Mouse (Mus musculus) liver, embryonic 14.5 days (tissue): ENCODE data around the gene Ezr. TPM values are rescaled to one million over a fixed set of nuclear protein-coding genes. Genes with fewer than 3 reads are reported as not detected.
"Not testable (repeated sequence)": the region's sequence is repeated elsewhere in the genome, so short reads cannot be mapped to it uniquely, and the experiment has no call there.

Source experiments
- ATAC-seq: fragments of 200-750 bp; cut with Nextera tagmentation; 2 replicates; pipeline ENCODE4 v1.8.0; 2017; ENCODE audit warnings: moderate number of reproducible peaks, mild to moderate bottlenecking, moderate library complexity; ENCODE audit not compliant: insufficient read depth
- DNase-seq, 3 experiments: peaks; one replicate each; pipeline ENCODE4 v3.0.0-alpha.2; 2012 to 2013; ENCODE audit warnings: low read depth in 3 of 3, low spot score in 3 of 3
- H3K27ac ChIP-seq: fragments of 300-500 bp; sonication (generic); 2 replicates; pipeline ENCODE4 v1.5.1; 2014; ENCODE audit warnings: moderate library complexity, mild to moderate bottlenecking, control low read depth, inconsistent platforms
- H3K27me3 ChIP-seq: fragments of 300-500 bp; sonication (generic); 2 replicates; pipeline ENCODE4 v1.6.1; 2014; ENCODE audit warnings: mild to moderate bottlenecking, low read length, moderate library complexity; ENCODE audit not compliant: control insufficient read depth, insufficient read depth
- H3K36me3 ChIP-seq: fragments of 300-500 bp; sonication (generic); replicated peaks from 2 replicates; pipeline ENCODE4 v1.6.1; 2014; ENCODE audit warnings: low read depth; ENCODE audit not compliant: control insufficient read depth, insufficient read depth
- H3K4me1 ChIP-seq, 2 experiments: fragments of 200-500 bp in 1 of 2; fragments of 300-500 bp in 1 of 2; sonication (generic) in 1 of 2; replicated peaks; 2 replicates each; pipeline ENCODE4 v1.6.1; 2012 to 2014; ENCODE audit warnings: antibody characterized with exemption in 1 of 2, inconsistent platforms in 1 of 2, low read length in 1 of 2; ENCODE audit not compliant: control insufficient read depth in 2 of 2, insufficient read depth in 2 of 2
- H3K4me2 ChIP-seq: fragments of 300-500 bp; sonication (generic); 2 replicates; pipeline ENCODE4 v1.6.1; 2014; ENCODE audit warnings: low read depth, mild to moderate bottlenecking, control low read depth, moderate library complexity
- H3K4me3 ChIP-seq, 2 experiments: fragments of 200-500 bp in 1 of 2; fragments of 300-500 bp in 1 of 2; sonication (generic) in 1 of 2; 2 replicates each; pipeline ENCODE4 v1.5.1; 2012 to 2014; ENCODE audit warnings: low read depth in 2 of 2, low read length in 2 of 2, mild to moderate bottlenecking in 2 of 2, control low read depth in 1 of 2, inconsistent platforms in 1 of 2, moderate library complexity in 1 of 2; ENCODE audit not compliant: insufficient read depth in 1 of 2
- H3K9ac ChIP-seq: fragments of 300-500 bp; sonication (generic); replicated peaks from 2 replicates; pipeline ENCODE4 v1.6.1; 2014; ENCODE audit warnings: mild to moderate bottlenecking, control low read depth, moderate library complexity
- H3K9me3 ChIP-seq: fragments of 300-500 bp; sonication (generic); 2 replicates; pipeline ENCODE4 v1.6.1; 2016; ENCODE audit warnings: low read length, mixed read lengths; ENCODE audit not compliant: control insufficient read depth
- CTCF ChIP-seq: IDR thresholded peaks from 2 replicates; pipeline ENCODE4 v1.5.1; 2016; ENCODE audit warnings: antibody characterized with exemption, low read depth, control low read depth
- whole genome bisulfite sequencing: fragments of 180-500 bp; shearing (Covaris S2); extraction: QIAGEN DNeasy Blood & Tissue Kit; methylation state at CpG from one replicate; pipeline ENCODE4 v1.1.7; 2014; ENCODE audit not compliant: insufficient replicate concordance; 5-methylcytosine and 5-hydroxymethylcytosine counted together
- polyA plus RNA-seq, 2 experiments: library from polyadenylated mRNA; depleted of rRNA in 1 of 2; stranded (reverse) in 1 of 2; unstranded in 1 of 2; fragments of >200 nt; fragmentation: Nextera tagmentation in 1 of 2; extraction: Ambion mirVana in 1 of 2; gene quantifications; 2 replicates each; pipeline versions ENCODE4 v1.2.1 to v1.2.3; 2012 to 2014

The Ezr gene
- polyA plus RNA-seq, 2 experiments: 31.2 to 41.7 TPM

DNA sequence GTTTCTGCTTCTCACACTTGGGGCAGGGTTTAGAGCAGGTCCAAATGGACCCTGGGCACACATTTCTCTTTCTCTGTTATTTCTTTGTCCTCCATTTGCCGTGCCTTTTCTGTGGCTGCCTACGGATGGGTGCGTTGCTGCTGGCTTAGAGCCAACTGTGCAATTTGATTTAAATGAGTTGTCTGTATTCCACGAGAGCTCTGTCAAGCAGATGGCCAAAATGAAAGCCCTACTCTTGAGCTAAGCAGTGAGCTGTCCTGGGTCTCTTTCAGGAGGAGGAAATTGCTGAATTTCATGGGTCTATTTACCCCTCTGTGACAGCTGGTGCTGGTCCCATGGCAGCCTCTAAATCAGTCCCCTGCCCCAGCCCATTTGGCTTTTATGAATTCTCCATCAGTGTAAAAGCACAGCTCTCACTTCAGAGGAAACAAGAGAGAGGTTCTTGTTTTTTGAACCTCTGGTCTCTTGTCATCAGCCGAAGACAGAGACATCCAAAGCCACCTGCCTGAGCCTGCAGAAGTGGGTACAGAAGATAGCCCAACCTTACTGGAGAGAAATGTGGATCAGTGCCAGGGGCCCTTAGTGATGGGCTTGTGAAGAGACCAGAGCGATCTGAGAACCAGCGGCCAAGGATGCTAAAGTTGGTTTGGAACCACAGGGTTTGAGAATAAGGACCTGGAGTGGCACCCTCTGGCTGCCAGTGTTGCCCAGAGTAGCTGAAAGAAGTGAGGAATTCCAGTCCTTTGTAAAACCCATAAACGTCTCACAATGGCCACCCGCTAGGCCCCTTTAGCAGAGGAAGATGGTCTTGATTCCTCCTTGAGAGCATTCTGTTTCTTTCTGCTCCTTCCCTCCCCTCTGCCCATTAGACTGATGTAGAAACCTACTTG, 79.0 kb downstream of the Ezr start:
- H3K9me3 ChIP-seq, H3K4me3 ChIP-seq, ATAC-seq, H3K36me3 ChIP-seq, H3K4me1 ChIP-seq, H3K9ac ChIP-seq, H3K27ac ChIP-seq, H3K4me2 ChIP-seq, DNase-seq, H3K27me3 ChIP-seq: not testable (repeated sequence)
- WGBS: 73% methylated on average over 6 of the region's 9 CpGs

DNA sequence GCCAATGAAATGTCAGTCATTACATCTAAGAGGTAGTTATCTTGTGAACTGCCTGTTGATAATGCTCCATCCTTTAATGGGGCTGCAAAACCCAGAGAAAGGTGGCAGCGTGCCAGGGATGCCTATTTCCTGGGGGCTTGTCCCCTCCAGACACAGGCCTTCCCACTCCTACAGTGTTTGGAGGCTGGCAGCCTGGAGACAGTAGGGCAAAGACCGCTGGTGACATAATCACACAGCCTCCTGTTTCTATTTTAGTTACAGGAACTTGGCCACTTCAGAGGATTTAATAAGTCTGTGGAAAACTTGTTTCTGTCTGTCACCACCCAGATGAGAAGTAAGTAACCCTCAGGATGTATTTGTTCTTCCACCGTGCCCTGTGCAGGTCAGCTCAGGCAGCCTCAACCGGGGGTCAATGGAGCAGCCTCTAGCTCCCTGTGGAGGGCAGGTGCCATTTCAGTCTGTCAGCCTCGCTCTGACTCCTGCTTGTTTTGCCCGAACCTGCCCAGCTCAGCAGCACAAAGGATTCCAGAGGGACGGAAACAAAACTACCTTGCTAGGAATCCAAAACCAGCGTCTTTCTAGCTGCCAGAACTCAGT, 79.9 kb downstream of the Ezr start:
- H3K27ac ChIP-seq, H3K27me3 ChIP-seq, H3K9me3 ChIP-seq, H3K4me1 ChIP-seq, H3K9ac ChIP-seq, H3K36me3 ChIP-seq, DNase-seq, H3K4me2 ChIP-seq, ATAC-seq, H3K4me3 ChIP-seq: not testable (repeated sequence)
- WGBS: 48% methylated on average over 2 of the region's 8 CpGs

DNA sequence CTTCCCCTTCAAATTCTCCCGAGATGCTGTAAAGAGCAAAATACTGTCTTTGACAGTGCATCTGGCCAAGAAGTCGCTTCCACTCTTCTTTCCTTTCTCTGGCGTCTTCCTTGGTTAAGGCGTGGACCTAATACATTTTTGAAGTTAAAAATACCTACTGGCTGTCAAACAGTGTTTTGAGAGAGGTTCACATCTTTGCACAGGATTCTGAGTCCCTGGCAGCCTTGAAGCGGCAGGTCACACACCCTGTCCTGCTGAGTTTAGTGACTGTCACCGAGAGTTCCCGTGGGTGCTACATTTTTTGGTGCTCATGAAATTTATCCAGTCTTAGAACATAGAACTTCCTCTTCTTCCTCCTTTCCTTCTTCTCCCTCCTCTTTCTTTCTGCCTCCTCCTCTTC, 82.5 kb downstream of the Ezr start:
- not testable (repeated sequence) for DNase-seq, H3K27me3 ChIP-seq, ATAC-seq, H3K9me3 ChIP-seq, H3K9ac ChIP-seq, H3K4me1 ChIP-seq, H3K36me3 ChIP-seq, H3K4me3 ChIP-seq, H3K27ac ChIP-seq, H3K4me2 ChIP-seq
- 51% methylated on average over 4 of the region's 7 CpGs for WGBS

DNA sequence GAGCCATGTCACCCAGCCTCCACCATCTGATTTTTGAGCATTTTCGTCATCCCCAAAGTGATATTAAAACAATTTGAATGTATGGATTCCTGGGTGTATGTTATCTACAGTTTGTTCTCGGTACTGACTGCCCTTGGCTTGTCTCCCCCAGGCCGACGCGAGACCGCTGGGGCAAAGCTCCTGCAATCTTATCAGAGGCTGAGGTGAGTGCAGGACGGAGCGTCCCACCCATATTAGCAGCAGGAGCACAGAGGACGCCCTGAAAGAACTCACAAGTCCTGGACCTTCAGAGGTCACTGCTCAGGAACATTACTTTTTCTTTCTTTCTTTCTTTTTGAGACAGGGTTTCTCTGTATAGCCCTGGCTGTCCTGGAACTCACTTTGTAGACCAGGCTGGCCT, 83.1 kb downstream of the Ezr start:
- H3K9me3 ChIP-seq, H3K9ac ChIP-seq, ATAC-seq, H3K4me1 ChIP-seq, H3K27ac ChIP-seq, H3K4me2 ChIP-seq, H3K27me3 ChIP-seq, H3K4me3 ChIP-seq, H3K36me3 ChIP-seq, DNase-seq: not testable (repeated sequence)
- WGBS: 31% methylated on average over 8 of the region's 9 CpGs

DNA sequence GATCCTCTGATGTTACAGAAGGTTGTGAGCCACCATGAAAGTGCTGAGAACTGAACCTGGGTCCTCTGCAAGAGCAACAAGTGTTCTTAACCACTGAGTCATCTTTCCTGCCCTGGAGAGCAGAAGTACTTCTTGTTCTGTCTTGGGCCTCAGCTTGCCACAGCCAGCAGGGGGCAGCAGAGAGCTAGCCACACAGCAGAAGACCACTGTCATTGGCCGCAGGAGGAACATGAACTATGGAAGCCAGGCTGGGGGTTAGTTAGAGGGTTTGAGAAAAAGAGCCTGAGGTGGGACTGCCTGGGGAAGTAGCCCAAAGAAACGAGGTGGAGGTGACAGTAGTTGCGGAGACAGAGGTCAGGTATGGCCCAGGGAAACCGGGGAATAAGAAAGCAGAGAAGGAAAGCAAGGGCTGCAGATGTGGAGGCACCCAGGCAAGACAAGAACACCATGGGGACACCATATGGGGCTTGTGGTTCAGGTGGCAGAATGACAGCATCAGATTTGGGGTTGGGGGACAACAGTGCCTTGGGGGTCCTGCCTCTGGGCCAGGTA, 85.3 kb downstream of the Ezr start:
- H3K36me3 ChIP-seq, H3K9me3 ChIP-seq, H3K9ac ChIP-seq, DNase-seq, H3K4me2 ChIP-seq, H3K4me1 ChIP-seq, H3K27ac ChIP-seq, H3K27me3 ChIP-seq, ATAC-seq, H3K4me3 ChIP-seq: not testable (repeated sequence)
- TF ChIP-seq CTCF: peak; percentile 72
- 23% methylated on average over 3 of the region's 4 CpGs for WGBS

DNA sequence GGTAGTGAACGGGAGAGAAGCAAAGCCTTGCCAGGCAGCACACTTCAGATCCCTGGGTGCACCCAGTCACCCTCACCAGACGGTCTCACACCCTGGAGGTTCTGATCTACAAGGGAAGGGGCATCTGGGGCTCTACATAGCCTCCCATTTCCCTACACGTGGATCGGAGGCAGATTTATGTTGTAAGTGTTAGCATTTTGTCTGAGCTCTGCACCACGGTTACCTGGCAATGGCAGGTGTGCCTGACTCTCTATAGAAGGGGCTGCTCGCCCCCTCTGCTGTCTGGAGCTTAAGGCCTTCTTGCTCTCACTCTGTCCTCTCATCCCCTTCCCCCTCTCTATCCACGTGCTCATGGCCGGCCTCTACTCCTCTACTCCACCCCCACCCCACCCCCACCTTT, 86.1 kb downstream of the Ezr start:
- not testable (repeated sequence) for H3K4me3 ChIP-seq, H3K9ac ChIP-seq, H3K4me1 ChIP-seq, DNase-seq, H3K27me3 ChIP-seq, H3K36me3 ChIP-seq, ATAC-seq, H3K27ac ChIP-seq, H3K4me2 ChIP-seq, H3K9me3 ChIP-seq
- WGBS: 49% methylated on average over 7 of the region's 8 CpGs

DNA sequence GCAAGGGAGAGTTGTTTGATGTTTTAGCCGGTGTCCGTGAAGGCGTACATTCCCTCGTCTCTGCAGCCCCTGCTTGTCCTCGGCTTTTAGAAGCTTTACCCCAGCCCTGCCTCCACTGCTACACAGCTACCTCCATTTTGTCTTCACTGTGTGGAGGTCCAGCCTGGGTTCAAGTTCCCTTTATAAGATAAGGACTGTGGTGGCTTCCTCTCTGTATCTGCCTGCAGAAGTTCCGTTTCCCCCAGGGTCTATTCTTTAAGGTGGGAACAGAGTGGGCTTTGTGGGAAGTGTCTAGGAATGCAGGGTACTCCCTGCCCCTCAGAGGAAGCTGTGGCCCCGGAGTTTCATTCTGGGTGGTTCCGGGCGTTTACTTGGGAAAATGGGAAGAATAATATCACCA, 86.9 kb downstream of the Ezr start:
- 49% methylated on average over 9 of the region's 9 CpGs for WGBS
- not testable (repeated sequence) for ATAC-seq, H3K9ac ChIP-seq

More for the DNA sequence above, 86.9 kb downstream of the Ezr start:
- not testable (repeated sequence) for H3K36me3 ChIP-seq, H3K4me2 ChIP-seq, H3K27me3 ChIP-seq, H3K9me3 ChIP-seq, H3K4me3 ChIP-seq, DNase-seq, H3K4me1 ChIP-seq, H3K27ac ChIP-seq
